Mouse (Mus musculus) heart, embryonic 13.5 days (tissue): ENCODE measurements around the gene Sall4. TPM values are rescaled to one million over a fixed set of nuclear protein-coding genes. Genes with fewer than 3 reads are reported as not detected.

Experiments used
- ATAC-seq: fragments of 200-750 bp; cut with Nextera tagmentation; 2 replicates; pipeline ENCODE4 v1.8.0; 2017; ENCODE audit warnings: moderate TSS enrichment; ENCODE audit not compliant: insufficient number of reproducible peaks, low FRiP score, low TSS enrichment; ENCODE audit errors: extremely low read depth
- H3K27ac ChIP-seq: fragments of 300-500 bp; sonication (generic); replicated peaks from 2 replicates; pipeline ENCODE4 v1.5.1; 2015; ENCODE audit warnings: moderate library complexity, mild to moderate bottlenecking, inconsistent platforms
- H3K27me3 ChIP-seq: fragments of 300-500 bp; sonication (generic); replicated peaks from 2 replicates; pipeline ENCODE4 v1.6.1; 2015; ENCODE audit warnings: mild to moderate bottlenecking, inconsistent platforms
- H3K36me3 ChIP-seq: fragments of 300-500 bp; sonication (generic); 2 replicates; pipeline ENCODE4 v1.6.1; 2015; ENCODE audit warnings: mild to moderate bottlenecking, inconsistent platforms
- H3K4me1 ChIP-seq: fragments of 300-500 bp; sonication (generic); 2 replicates; pipeline ENCODE4 v1.6.1; 2015; ENCODE audit warnings: inconsistent platforms
- H3K4me2 ChIP-seq: fragments of 300-500 bp; sonication (generic); 2 replicates; pipeline ENCODE4 v1.6.1; 2015; ENCODE audit warnings: inconsistent platforms, mild to moderate bottlenecking, moderate library complexity
- H3K4me3 ChIP-seq: fragments of 300-500 bp; sonication (generic); 2 replicates; pipeline ENCODE4 v1.5.1; 2015; ENCODE audit warnings: moderate library complexity, mild to moderate bottlenecking, inconsistent platforms
- H3K9ac ChIP-seq: fragments of 300-500 bp; sonication (generic); 2 replicates; pipeline ENCODE4 v1.6.1; 2015; ENCODE audit warnings: inconsistent platforms, mild to moderate bottlenecking, moderate library complexity
- H3K9me3 ChIP-seq: fragments of 300-500 bp; sonication (generic); 2 replicates; pipeline ENCODE4 v1.6.1; 2016; ENCODE audit warnings: inconsistent platforms
- WGBS: fragments of 180-500 bp; shearing (Covaris S2); methylation state at CpG from one replicate; pipeline ENCODE4 v1.1.7; 2015; ENCODE audit warnings: mixed read lengths; 5-methylcytosine and 5-hydroxymethylcytosine counted together
- polyA plus RNA-seq: library from polyadenylated mRNA; unstranded; fragments of >200 nt; fragmentation: Nextera tagmentation; extraction: Ambion mirVana; gene quantifications from 2 replicates; pipeline ENCODE4 v1.2.1, GENCODE M21; 2015

The Sall4 gene
- polyA plus RNA-seq, 1 experiment from 2014 or later, result 1.1 TPM

GRCm38 (mm10) chr2:168721313-168721712, 46.4 kb downstream of the Sall4 start:
- Histone ChIP-seq H3K9ac (no peak overlapping the region), H3K27me3 (no peaks in the 10 kb centered on the region), H3K9me3 (0 out of 2 replicates have a peak, but pooled peaks cover 8% of the 10 kb centered on the region), H3K36me3 (peaks cover 4% of the 10 kb centered on the region; the same call in 1 of the 2 replicates), H3K27ac (no peak overlapping the region), H3K4me3 (no peak overlapping the region), H3K4me1 (peaks cover 4% of the 10 kb centered on the region), H3K4me2 (no peak overlapping the region)
- WGBS, result 83% methylated on average over 14 of the region's 14 CpGs
- no peak for ATAC-seq

- H3K9ac ChIP-seq, result no peak overlapping the region
- no peak overlapping the region for H3K27ac ChIP-seq
- peaks cover 4% of the 10 kb centered on the region; the same call in 1 of the 2 replicates for H3K36me3 ChIP-seq
- H3K9me3 ChIP-seq, result 0 out of 2 replicates have a peak, but pooled peaks cover 5% of the 10 kb centered on the region
- no peak for ATAC-seq
- no peaks in the 10 kb centered on the region for H3K27me3 ChIP-seq
- WGBS, result 63% methylated on average over 4 of the region's 4 CpGs
- H3K4me1 ChIP-seq, result no peaks in the 10 kb centered on the region
- no peak overlapping the region for H3K4me3 ChIP-seq
- H3K4me2 ChIP-seq, result no peak overlapping the region
Measured at GRCm38 (mm10) chr2:168719742-168720141, 48.0 kb downstream of the Sall4 start.

GRCm38 (mm10) chr2:168718735-168719134, 49.0 kb downstream of the Sall4 start:
- H3K4me3 ChIP-seq, result no peak overlapping the region
- H3K36me3 ChIP-seq, result peaks cover 4% of the 10 kb centered on the region; the same call in 1 of the 2 replicates
- no peaks in the 10 kb centered on the region for H3K4me1 ChIP-seq
- 0 out of 2 replicates have a peak, but pooled peaks cover 5% of the 10 kb centered on the region for H3K9me3 ChIP-seq
- H3K4me2 ChIP-seq, result no peak overlapping the region
- WGBS, result 67% methylated on average over 10 of the region's 10 CpGs
- H3K27me3 ChIP-seq, result no peaks in the 10 kb centered on the region
- no peak overlapping the region for H3K9ac ChIP-seq
- no peak overlapping the region for H3K27ac ChIP-seq
- ATAC-seq, result no peak

- H3K27me3 ChIP-seq, result no peaks in the 10 kb centered on the region
- peaks cover 4% of the 10 kb centered on the region; the same call in 1 of the 2 replicates for H3K36me3 ChIP-seq
- H3K4me2 ChIP-seq, result no peak overlapping the region
- no peaks in the 10 kb centered on the region for H3K4me1 ChIP-seq
- 0 out of 2 replicates have a peak, but pooled peaks cover 5% of the 10 kb centered on the region for H3K9me3 ChIP-seq
- no peak overlapping the region for H3K27ac ChIP-seq
- H3K4me3 ChIP-seq, result no peak overlapping the region
- H3K9ac ChIP-seq, result no peak overlapping the region
- ATAC-seq, result no peak
- 78% methylated on average over 2 of the region's 2 CpGs for WGBS
Measured at GRCm38 (mm10) chr2:168718267-168718666, 49.5 kb downstream of the Sall4 start.

- Histone ChIP-seq H3K27ac (peak overlapping the region; percentile 16; the same call in 1 of the 2 replicates), H3K36me3 (peaks cover 9% of the 10 kb centered on the region), H3K9me3 (no peaks in the 10 kb centered on the region), H3K27me3 (no peaks in the 10 kb centered on the region), H3K4me1 (peaks cover 13% of the 10 kb centered on the region), H3K4me2 (peak overlapping the region; percentile 56), H3K4me3 (0 out of 2 replicates have a peak overlapping the region, but pooled peaks have one; percentile 21), H3K9ac (peak overlapping the region; percentile 52)
- ATAC-seq, result no peak
- 53% methylated on average over 20 of the region's 20 CpGs for WGBS
Measured at GRCm38 (mm10) chr2:168712199-168713176, 55.3 kb downstream of the Sall4 start.

- Histone ChIP-seq H3K27me3 (no peaks in the 10 kb centered on the region), H3K27ac (no peak overlapping the region), H3K9me3 (no peaks in the 10 kb centered on the region), H3K4me1 (peaks cover 13% of the 10 kb centered on the region), H3K9ac (no peak overlapping the region), H3K36me3 (peaks cover 13% of the 10 kb centered on the region), H3K4me2 (no peak overlapping the region), H3K4me3 (no peak overlapping the region)
- ATAC-seq, result no peak
- WGBS, result 70% methylated on average over 3 of the region's 3 CpGs
Measured at GRCm38 (mm10) chr2:168710979-168711378, 56.8 kb downstream of the Sall4 start.

- no peak for ATAC-seq
Measured at GRCm38 (mm10) chr2:168707766-168708165, 60.0 kb downstream of the Sall4 start.

GRCm38 (mm10) chr2:168702266-168702665, 65.5 kb downstream of the Sall4 start:
- ATAC-seq, result no peak
- Histone ChIP-seq H3K9ac (no peak overlapping the region), H3K4me2 (no peak overlapping the region; the same call in 1 of the 2 replicates), H3K4me3 (no peak overlapping the region), H3K9me3 (no peaks in the 10 kb centered on the region; the same call in 1 of the 2 replicates), H3K27me3 (no peaks in the 10 kb centered on the region), H3K4me1 (no peaks in the 10 kb centered on the region), H3K27ac (no peak overlapping the region), H3K36me3 (peaks cover 35% of the 10 kb centered on the region)
- 49% methylated on average over 13 of the region's 13 CpGs for WGBS

More at GRCm38 (mm10) chr2:168707766-168708165, 60.0 kb downstream of the Sall4 start:
- peaks cover 33% of the 10 kb centered on the region for H3K36me3 ChIP-seq
- H3K27ac ChIP-seq, result no peak overlapping the region
- H3K27me3 ChIP-seq, result no peaks in the 10 kb centered on the region
- H3K9me3 ChIP-seq, result no peaks in the 10 kb centered on the region
- no peak overlapping the region for H3K4me3 ChIP-seq
- H3K9ac ChIP-seq, result no peak overlapping the region
- peaks cover 9% of the 10 kb centered on the region for H3K4me1 ChIP-seq
- no peak overlapping the region for H3K4me2 ChIP-seq
- 35% methylated on average over 9 of the region's 9 CpGs for WGBS

Other genes starting within 250 kb of the Sall4 start
- gene Nfatc2, start 166.3 kb downstream of the Sall4 start, polyA plus RNA-seq, result 9.3 and 10.1 TPM in 2 replicates
- 11.5 and 13.1 TPM in 2 replicates for gene Atp9a, start 25.5 kb downstream of the Sall4 start, polyA plus RNA-seq
- gene Zfp64, start 187.6 kb upstream of the Sall4 start, polyA plus RNA-seq, result 15.1 and 16.8 TPM in 2 replicates